Mouse (Mus musculus): ENCODE results near the gene Rars2.

GRCm38 (mm10) chr4:34626401-34626800, 11.6 kb downstream of the Rars2 start:
- TF ChIP-seq CTCF (IDR thresholded peaks at IDR 0.05; ENCODE audit: low read depth, low read length), result no peak
- TF ChIP-seq POLR2A (IDR thresholded peaks at IDR 0.05; ENCODE audit: extremely low read depth, insufficient read depth, low read length), result no peak
